17 mouse cellular contexts compared by ENCODE assay signal in genomic region chr16:24737362-24738057, GRCm38 (mm10).
DNase-seq lines count a peak whose midpoint lies in the region; ATAC-seq and TF ChIP-seq lines count a peak whose summit lies in the region.
"Had no signal": no experiment of that assay in that cellular context is flagged by ENCODE, and none has a peak within 500 bp of the region (broad histone marks: within the 10 kb centered on the region; RNA-seq: fewer than 3 reads in every experiment).

No protein-coding gene starts in this region.

- DNase-seq in frontal cortex, postnatal 14 days (ENCODE audit: low spot score in 2 of 2), result no peak
- peak; percentile 10 for DNase-seq in retina, embryonic 14.5 days (ENCODE audit: low spot score)
- no peak for DNase-seq in retina, postnatal 1 day
- DNase-seq in NIH3T3 (ENCODE audit: low read depth) (peak; percentile 65), adipocyte (ENCODE audit: low spot score) (no peak)
- no peak for DNase-seq in ovary, postnatal 36 days (ENCODE audit: low spot score)
- DNase-seq: cerebellum, adult 11-12 months; gastrocnemius, postnatal 25 days; heart, postnatal 4 days had no signal

- TF ChIP-seq POLR2A in myocyte (IDR thresholded peaks at IDR 0.05; ENCODE audit: insufficient read length, low read depth), result no peak

- H3K36me3 ChIP-seq in myocyte (ENCODE audit: control insufficient read depth, insufficient read depth), result no peaks in the 10 kb centered on the region
- H3K36me3 ChIP-seq: forebrain, embryonic 10.5 days; limb, embryonic 15.5 days; lung, embryonic 15.5 days had no signal

- ATAC-seq in frontal cortex, adult (ENCODE audit: low TSS enrichment), result peak; percentile 57; the same call in 1 of the 2 replicates
- ATAC-seq: intestine, embryonic 16.5 days had no signal

- no peak overlapping the region for H3ac ChIP-seq in myocyte (ENCODE audit: control insufficient read depth, insufficient read length)

- H3K79me2 ChIP-seq in myocyte (ENCODE audit: control insufficient read depth, insufficient read depth), result peaks cover 6% of the 10 kb centered on the region

- no peak overlapping the region for H3K4me3 ChIP-seq in myocyte
- H3K4me3 ChIP-seq: forebrain, embryonic 10.5 days; left cerebral cortex, adult 2 months; limb, embryonic 15.5 days; lung, embryonic 15.5 days; megakaryocyte, embryonic 14.5 days had no signal

- no peaks in the 10 kb centered on the region for H3K27me3 ChIP-seq in myocyte (ENCODE audit: control insufficient read depth, insufficient read depth, insufficient read length)
- H3K27me3 ChIP-seq: limb, embryonic 15.5 days; lung, embryonic 15.5 days; megakaryocyte, embryonic 14.5 days had no signal

- peak overlapping the region; percentile 72 for H3K4me2 ChIP-seq in myocyte (ENCODE audit: low read depth)
- H3K4me2 ChIP-seq: limb, embryonic 15.5 days; lung, embryonic 15.5 days had no signal

TF ChIP-seq in myocyte, 11 proteins besides CTCF, POLR2A, EP300 and RAD21:
- no peak for TF ChIP-seq REST (IDR thresholded peaks at IDR 0.05; ENCODE audit: insufficient read depth, insufficient read length)
- TF ChIP-seq CEBPB (IDR thresholded peaks at IDR 0.05; ENCODE audit: insufficient read depth, poor library complexity, severe bottlenecking), result 0 out of 2 replicates have a peak, but pooled peaks have one; percentile 2

Comparison
In these comparisons a context has a peak if more than half of its experiments do, and no peak if none do; other contexts are left out.
1. DNase-seq: peak in retina, embryonic 14.5 days (single experiment) and NIH3T3 (single experiment); none in frontal cortex, postnatal 14 days (0 of 2), retina, postnatal 1 day (single experiment), adipocyte (single experiment) and ovary, postnatal 36 days (single experiment).